Mouse (Mus musculus): ENCODE data around the gene Kdm7a. TPM values are rescaled to one million over a fixed set of nuclear protein-coding genes. Genes with fewer than 3 reads are reported as not detected.

Gene Kdm7a
- total RNA-seq, 2 experiments from 2014 or later, result 47.7 to 54.5 TPM

DNA sequence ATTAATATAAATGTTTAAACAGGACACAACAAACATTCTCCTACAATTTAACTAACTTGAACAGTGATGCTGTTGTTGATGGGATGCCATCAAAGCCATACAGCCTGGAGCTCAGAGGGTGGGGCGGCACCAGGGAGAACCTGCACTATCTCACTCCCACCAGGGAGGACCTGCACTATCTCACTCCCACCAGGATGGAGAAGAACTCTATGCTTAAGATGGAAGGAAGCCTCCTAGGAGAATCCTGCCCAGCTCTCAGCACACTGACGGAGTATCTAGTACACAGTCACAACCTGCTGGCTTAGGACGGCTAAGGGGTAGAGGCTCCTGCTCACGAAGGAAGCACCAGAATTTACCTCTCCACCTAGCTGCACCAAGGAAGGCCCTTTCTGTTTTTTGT is 3.4 kb downstream of the Kdm7a start:
- Histone ChIP-seq H3K27ac (no peak overlapping the region), H3K4me3 (no peak overlapping the region)
- DNase-seq (ENCODE audit: low spot score in 2 of 2), result no peak
- TF ChIP-seq CTCF (conservative IDR thresholded peaks at IDR 0.05), result no peak

DNA sequence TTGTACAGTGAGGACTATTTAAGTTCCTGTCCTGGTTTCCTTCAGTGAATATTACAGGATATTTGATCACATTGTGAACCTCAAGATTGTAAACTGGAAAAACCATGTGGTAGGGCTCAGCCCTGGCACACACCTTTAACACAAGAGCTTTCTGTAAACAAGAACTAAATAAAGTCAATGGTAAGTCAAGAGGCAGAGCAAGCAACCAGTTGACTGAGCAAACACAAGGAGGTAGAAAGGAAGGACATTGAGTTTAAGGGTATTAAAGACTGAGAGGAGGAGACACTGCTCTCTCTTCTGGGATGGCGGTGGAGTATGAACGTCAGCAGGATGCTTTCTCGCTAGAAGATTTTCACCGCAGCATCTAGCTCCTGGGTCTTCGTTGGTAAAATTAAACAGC is 13.6 kb downstream of the Kdm7a start:
- no peak overlapping the region for H3K27ac ChIP-seq
- TF ChIP-seq CTCF (conservative IDR thresholded peaks at IDR 0.05), result no peak
- no peak overlapping the region for H3K4me3 ChIP-seq
- no peak for DNase-seq (ENCODE audit: low spot score in 2 of 2)

- no peak for DNase-seq (ENCODE audit: low spot score in 2 of 2)
- Histone ChIP-seq H3K27ac (no peak overlapping the region), H3K4me3 (no peak overlapping the region)
- no peak for TF ChIP-seq CTCF (conservative IDR thresholded peaks at IDR 0.05)
Measured at GRCm38 (mm10) chr6:39191518-39191917, 15.1 kb downstream of the Kdm7a start.

- Histone ChIP-seq H3K4me3 (no peak overlapping the region), H3K27ac (no peak overlapping the region)
- peak; percentile 76 for TF ChIP-seq CTCF (conservative IDR thresholded peaks at IDR 0.05)
- no peak for DNase-seq (ENCODE audit: low spot score in 2 of 2)
Measured at GRCm38 (mm10) chr6:39187227-39187626, 19.4 kb downstream of the Kdm7a start.

DNA sequence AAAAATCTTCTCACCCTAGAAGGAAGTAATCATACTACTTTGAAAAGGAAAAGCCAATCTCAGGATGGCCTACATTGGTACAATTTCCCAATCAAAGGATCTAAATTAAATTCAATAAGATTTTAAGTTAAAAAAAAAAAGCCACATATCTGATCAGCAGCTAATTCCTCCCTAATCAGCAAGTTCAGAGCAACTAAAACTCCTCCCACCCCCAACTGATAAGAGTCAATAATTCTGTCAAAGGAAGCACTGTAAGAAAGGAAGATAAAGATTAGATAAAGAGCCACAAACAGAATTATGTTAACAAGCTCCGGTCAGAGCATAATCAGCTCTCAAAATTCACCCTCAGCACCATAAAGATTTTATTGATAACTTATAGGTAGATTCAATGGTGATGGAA is 37.5 kb downstream of the Kdm7a start:
- no peak for TF ChIP-seq CTCF (conservative IDR thresholded peaks at IDR 0.05)
- Histone ChIP-seq H3K27ac (no peak overlapping the region), H3K4me3 (no peak overlapping the region)
- no peak for DNase-seq (ENCODE audit: low spot score in 2 of 2)

GRCm38 (mm10) chr6:39164891-39165290 is 41.7 kb downstream of the Kdm7a start:
- Histone ChIP-seq H3K4me3 (no peak overlapping the region), H3K27ac (no peak overlapping the region)
- TF ChIP-seq CTCF (conservative IDR thresholded peaks at IDR 0.05), result no peak
- DNase-seq (ENCODE audit: low spot score in 2 of 2), result no peak

GRCm38 (mm10) chr6:39161975-39162374 is 44.6 kb downstream of the Kdm7a start:
- DNase-seq (ENCODE audit: low spot score in 2 of 2), result no peak
- TF ChIP-seq CTCF (conservative IDR thresholded peaks at IDR 0.05), result no peak
- no peak overlapping the region for H3K4me3 ChIP-seq
- no peak overlapping the region for H3K27ac ChIP-seq

DNA sequence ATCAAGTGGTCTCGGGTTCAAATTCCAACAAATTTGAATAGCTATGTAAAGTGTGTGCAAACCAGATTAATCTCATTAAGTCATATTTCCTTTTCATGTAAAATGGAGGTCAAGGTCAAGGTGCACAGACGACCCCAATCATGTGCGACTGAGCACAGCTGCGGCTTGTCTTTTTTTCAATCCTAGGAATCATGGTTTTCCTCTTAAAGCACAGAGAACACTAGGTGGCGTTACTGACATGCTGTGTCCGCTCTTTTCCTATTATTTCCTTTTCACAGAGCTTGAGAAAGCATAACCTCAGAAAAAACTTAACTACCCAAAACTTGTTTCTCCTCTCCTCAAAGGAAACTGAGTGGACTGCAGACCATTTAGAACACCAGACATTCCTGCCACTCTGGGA is 60.5 kb downstream of the Kdm7a start:
- no peak overlapping the region for H3K27ac ChIP-seq
- H3K4me3 ChIP-seq, result no peak overlapping the region
- TF ChIP-seq CTCF (conservative IDR thresholded peaks at IDR 0.05), result peak; percentile 75
- DNase-seq (ENCODE audit: low spot score in 2 of 2), result no peak

GRCm38 (mm10) chr6:39132556-39132955 is 74.0 kb downstream of the Kdm7a start:
- no peak overlapping the region for H3K27ac ChIP-seq
- no peak overlapping the region for H3K4me3 ChIP-seq
- no peak for DNase-seq (ENCODE audit: low spot score in 2 of 2)
- TF ChIP-seq CTCF (conservative IDR thresholded peaks at IDR 0.05), result no peak

GRCm38 (mm10) chr6:39131480-39131879 is 75.1 kb downstream of the Kdm7a start:
- no peak for TF ChIP-seq CTCF (conservative IDR thresholded peaks at IDR 0.05)

GRCm38 (mm10) chr6:39124719-39125118 is 81.9 kb downstream of the Kdm7a start:
- no peak overlapping the region for H3K4me3 ChIP-seq
- TF ChIP-seq CTCF (conservative IDR thresholded peaks at IDR 0.05), result no peak
- DNase-seq (ENCODE audit: low spot score in 2 of 2), result no peak
- no peak overlapping the region for H3K27ac ChIP-seq

More at GRCm38 (mm10) chr6:39131480-39131879, 75.1 kb downstream of the Kdm7a start:
- no peak overlapping the region for H3K4me3 ChIP-seq
- no peak overlapping the region for H3K27ac ChIP-seq
- DNase-seq (ENCODE audit: low spot score in 2 of 2), result no peak

- no peak for DNase-seq (ENCODE audit: low spot score in 2 of 2)
- no peak overlapping the region for H3K4me3 ChIP-seq
- TF ChIP-seq CTCF (conservative IDR thresholded peaks at IDR 0.05), result peak; percentile 23
Measured at GRCm38 (mm10) chr6:39120685-39121084, 85.9 kb downstream of the Kdm7a start.

GRCm38 (mm10) chr6:39118456-39118881 is 88.1 kb downstream of the Kdm7a start:
- no peak for DNase-seq (ENCODE audit: low spot score in 2 of 2)
- peak overlapping the region; percentile 76; the same call in 1 of the 2 replicates for H3K27ac ChIP-seq
- peak overlapping the region; percentile 58 for H3K4me3 ChIP-seq
- TF ChIP-seq CTCF (conservative IDR thresholded peaks at IDR 0.05), result no peak

More at GRCm38 (mm10) chr6:39120685-39121084, 85.9 kb downstream of the Kdm7a start:
- no peak overlapping the region for H3K27ac ChIP-seq

- peak within 1 kb of the TSS; percentile 76 for H3K27ac ChIP-seq
- DNase-seq (ENCODE audit: low spot score in 2 of 2), result peak; percentile 19 to 32
- H3K4me3 ChIP-seq, result peak within 1 kb of the TSS; percentile 58
- no peak for TF ChIP-seq CTCF (conservative IDR thresholded peaks at IDR 0.05)
Measured at GRCm38 (mm10) chr6:39117584-39118455, 88.8 kb downstream of the Kdm7a start, which contains the start of gene Parp12. Gene Parp12, minus strand, starts transcription at chr6:39118349.
